Mouse (Mus musculus) Patski (cell line): ENCODE measurements at regions not wholly inside any gene's neighbourhood (a gene's known extent, or its start where the extent isn't known, plus 50 kb on each side); places are given as distances from the start of the nearest gene placed in this dataset.

ENCODE experiments used
- ATAC-seq: fragments of 100-300 bp; one replicate; pipeline ENCODE4 v1.8.0; 2021
- CTCF ChIA-PET: fragments of 350-600 bp; sonication (Branson Sonifier 250); formaldehyde crosslinking; loops from one replicate; lab custom pipeline; 2022; ENCODE audit warnings: inconsistent platforms; lab: Charles Lee
- POLR2A ChIA-PET: fragments of 350-600 bp; sonication (Branson Sonifier 250); formaldehyde crosslinking; loops from one replicate; lab custom pipeline; 2022; ENCODE audit warnings: antibody characterized with exemption, inconsistent platforms; lab: Charles Lee
- DNase-seq: peaks from one replicate; pipeline ENCODE4 v3.0.0-alpha.2; 2011; ENCODE audit warnings: low read depth, low spot score
- H3K27me3 ChIP-seq: fragments of 371-371 bp; one replicate; pipeline ENCODE4 v1.5.1; 2021
- CTCF ChIP-seq: fragments of 100-300 bp; IDR thresholded peaks from one replicate; pipeline ENCODE4 v1.5.1; 2021
- in situ Hi-C: fragments of 300-500 bp; cut with MboI; formaldehyde crosslinking; loops from 3 replicates; pipeline ENCODE4 v1.11.1; 2018; ENCODE audit warnings: low pct_unique_long_range_greater_than_20kb, mixed read lengths

DNA sequence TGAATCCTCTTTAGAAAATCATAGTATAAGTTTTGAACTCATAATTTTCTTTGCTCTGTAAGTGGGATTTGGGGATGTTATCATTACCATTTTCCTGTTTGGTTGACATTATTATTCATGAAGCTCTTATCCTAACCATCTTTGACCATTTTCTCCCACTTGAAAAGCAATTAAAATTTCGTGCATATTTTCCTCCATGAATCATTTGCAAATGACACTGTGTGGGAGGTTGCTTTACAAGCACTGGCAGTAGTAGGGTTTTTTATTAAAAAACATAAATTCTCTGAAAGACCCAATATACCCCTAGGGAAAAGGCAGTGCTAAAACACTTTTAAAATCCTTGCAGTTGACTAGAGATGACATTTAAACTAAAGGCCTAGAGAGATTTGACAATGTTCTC is 1183.2 kb upstream of the Crim1 start:
- ATAC-seq = no peak
- no peak for TF ChIP-seq CTCF
- ChIA-PET POLR2A (no interaction called here), CTCF (no interaction called here)
- no peak for DNase-seq
- no peaks in the 10 kb centered on the region for H3K27me3 ChIP-seq
- in situ Hi-C loops = no loop called here

DNA sequence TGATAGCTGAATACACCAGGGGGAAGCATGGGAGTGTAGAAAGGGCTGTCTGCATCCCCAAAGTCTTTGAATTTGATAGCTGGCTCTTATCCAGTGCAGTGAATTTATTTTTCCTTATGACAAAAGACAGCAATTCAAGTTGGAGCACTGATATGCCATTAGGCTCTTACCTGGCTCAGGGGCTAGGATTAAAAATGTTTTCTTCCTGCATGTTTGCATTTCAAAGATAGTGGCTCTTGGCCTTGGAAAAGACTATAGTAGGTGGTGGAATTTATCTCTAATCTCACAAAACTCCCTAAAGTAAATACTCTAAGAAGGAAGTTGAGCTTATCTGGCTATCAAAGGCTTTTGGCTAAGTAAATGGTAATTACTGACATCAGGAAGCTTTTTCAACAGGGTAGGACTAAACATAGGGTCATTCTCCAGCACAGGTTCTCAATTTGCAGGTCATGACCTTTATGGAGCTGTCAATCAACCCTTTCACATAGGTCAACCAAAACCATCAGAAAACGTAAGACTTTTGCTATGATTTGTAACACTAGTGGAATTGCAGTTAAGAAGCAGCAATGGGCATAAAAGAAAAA is 1170.8 kb upstream of the Crim1 start:
- POLR2A ChIA-PET = no interaction called here
- CTCF ChIA-PET = interaction anchor here (1.4 to 1.6 kb wide), 2 partner anchors 10 to 27 kb away, joined by 3 to 4 read pairs; no protein-coding TSS in a partner anchor
- H3K27me3 ChIP-seq = no peaks in the 10 kb centered on the region
- no peak for ATAC-seq
- no peak for TF ChIP-seq CTCF
- no peak for DNase-seq
- in situ Hi-C loops = no loop called here

GRCm38 (mm10) chr17:77034285-77034684 is 1165.8 kb upstream of the Crim1 start:
- H3K27me3 ChIP-seq = no peaks in the 10 kb centered on the region
- no peak for TF ChIP-seq CTCF
- in situ Hi-C loops = no loop called here
- DNase-seq (no peak), ATAC-seq (no peak)
- ChIA-PET POLR2A (no interaction called here), CTCF (no interaction called here)
